Mouse (Mus musculus) activated CD4-positive, CD25-positive, alpha-beta regulatory T cell (primary cell): ENCODE measurements around the gene Ankrd66. TPM values are rescaled to one million over a fixed set of nuclear protein-coding genes. Genes with fewer than 3 reads are reported as not detected.

ENCODE experiments used
- polyA plus RNA-seq, 2 experiments: library from polyadenylated mRNA; unstranded; fragments of 100-300 nt; shearing (Covaris generic); gene quantifications; one replicate each; pipeline ENCODE4 v1.2.1; 2017

Gene Ankrd66
- polyA plus RNA-seq: not detected

DNA sequence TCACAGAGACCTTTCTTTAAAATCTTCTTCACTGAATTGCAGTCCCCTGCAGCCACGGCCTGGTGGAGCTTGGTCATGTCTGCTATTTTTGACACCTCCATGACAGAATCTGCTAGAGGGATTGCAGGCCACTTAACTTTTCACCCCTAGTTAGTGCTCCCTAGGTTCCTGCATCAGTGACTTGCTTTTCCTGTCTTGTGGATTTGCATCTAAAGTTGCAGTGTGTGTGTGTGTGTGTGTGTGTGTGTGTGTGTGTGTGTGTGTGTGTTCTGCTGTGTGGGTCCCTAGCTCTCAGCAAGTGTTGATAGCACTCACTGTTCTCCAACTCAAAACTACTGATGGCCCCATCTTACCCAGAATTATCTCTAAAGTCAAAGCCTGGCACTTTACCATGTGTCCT, at the start of gene Ankrd66:
TSS of gene Ankrd66 (minus strand) at position 101 of the 400 bp plus-strand sequence.

DNA sequence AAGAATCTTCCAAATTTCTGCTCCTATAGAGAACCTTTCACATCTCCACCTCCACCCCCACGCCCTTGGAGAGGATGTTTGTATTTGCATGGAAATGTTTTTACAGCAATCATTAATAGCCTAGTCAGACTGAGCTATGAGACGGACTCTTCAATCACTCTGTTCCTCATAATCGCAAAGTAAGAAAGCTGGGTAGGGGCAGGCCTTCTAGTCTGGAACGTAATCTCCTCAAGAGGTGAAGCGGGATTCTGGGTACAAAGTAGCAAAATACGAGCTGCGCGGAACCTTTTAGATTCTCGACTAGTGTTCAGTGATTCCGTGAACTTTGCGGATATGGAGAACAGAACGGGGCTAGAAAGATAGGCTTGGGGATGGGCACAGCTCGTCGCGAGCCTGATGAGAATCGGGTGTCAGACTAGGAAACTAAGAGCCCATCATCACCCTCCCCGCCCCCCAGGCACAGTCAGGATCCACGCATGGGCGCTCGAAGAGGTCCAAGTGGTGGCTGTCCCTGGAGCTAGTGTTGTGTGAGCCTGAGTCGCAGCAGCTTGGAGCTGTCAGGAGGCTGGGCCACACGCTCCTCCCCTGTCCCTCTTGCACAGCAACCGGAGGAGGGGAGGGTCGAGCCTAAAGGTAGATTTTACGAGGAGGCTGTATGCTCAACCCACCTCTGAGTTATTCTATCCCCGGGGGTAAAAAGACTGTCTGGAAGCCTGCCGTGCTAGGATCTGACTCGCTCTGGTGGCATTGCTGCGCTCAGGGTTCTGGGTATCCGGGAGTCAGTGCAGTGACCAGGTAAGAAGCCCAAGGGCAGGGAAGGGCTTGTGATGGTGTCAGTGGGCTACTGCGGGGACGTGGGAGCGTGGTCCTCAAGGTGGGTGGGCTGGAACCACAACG, 24.8 kb upstream of the Ankrd66 start, which contains the start of gene Pla2g7:
TSS of gene Pla2g7 (plus strand) at position 107 of the 897 bp plus-strand sequence.

DNA sequence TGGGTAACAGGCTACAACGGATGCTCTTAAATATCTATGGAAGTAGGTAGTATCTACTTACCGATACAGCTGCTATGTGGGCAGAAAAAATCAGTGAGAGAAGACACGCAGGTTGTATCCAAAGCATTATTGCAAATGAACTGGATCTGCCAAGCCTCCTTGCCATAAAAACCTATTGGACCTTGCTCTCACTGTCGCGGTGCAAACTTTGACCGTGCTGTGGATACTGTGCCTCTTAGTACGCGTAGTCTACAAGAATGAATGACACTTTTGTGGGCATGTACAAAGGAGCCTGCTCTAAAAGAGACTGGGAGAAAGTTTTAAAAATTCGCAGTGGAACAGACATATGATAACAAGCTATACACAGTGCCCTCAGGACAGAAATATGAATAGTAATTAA, 40.8 kb downstream of the Ankrd66 start, which contains the start of gene Mep1a:
TSS of gene Mep1a (minus strand) at position 221 of the 400 bp plus-strand sequence.

Other genes starting within 250 kb of the Ankrd66 start
- gene Adgrf5, start 183.2 kb downstream of the Ankrd66 start, polyA plus RNA-seq: under 1 TPM in 1 of 2 experiments, not detected in 1; 0.09 TPM
- under 1 TPM in 1 of 2 experiments, not detected in 1; 0.06 TPM for gene Mep1a, start 40.8 kb downstream of the Ankrd66 start, polyA plus RNA-seq
- gene Pla2g7, start 24.5 kb upstream of the Ankrd66 start, polyA plus RNA-seq: 10 to 100 TPM in 1 of 2 experiments, 1 to 10 TPM in 1; 1.4 to 13.2 TPM
- under 1 TPM in 1 of 2 experiments, not detected in 1; 0.07 TPM for gene Tdrd6, start 86.7 kb upstream of the Ankrd66 start, polyA plus RNA-seq
- 1 to 10 TPM; 4.4 to 7.0 TPM for gene Slc25a27, start 123.6 kb upstream of the Ankrd66 start, polyA plus RNA-seq
- under 1 TPM; 0.39 to 0.61 TPM for gene Cyp39a1, start 123.8 kb upstream of the Ankrd66 start, polyA plus RNA-seq